Mouse (Mus musculus) frontal cortex, postnatal 10 days (tissue): Measurements from ENCODE around the gene Snx13.

Experiments
- DNase-seq, 2 experiments: peaks; one replicate each; pipeline ENCODE4 v3.0.0; 2022; ENCODE audit warnings: low spot score in 2 of 2, mixed read lengths in 1 of 2

The Snx13 gene

DNA sequence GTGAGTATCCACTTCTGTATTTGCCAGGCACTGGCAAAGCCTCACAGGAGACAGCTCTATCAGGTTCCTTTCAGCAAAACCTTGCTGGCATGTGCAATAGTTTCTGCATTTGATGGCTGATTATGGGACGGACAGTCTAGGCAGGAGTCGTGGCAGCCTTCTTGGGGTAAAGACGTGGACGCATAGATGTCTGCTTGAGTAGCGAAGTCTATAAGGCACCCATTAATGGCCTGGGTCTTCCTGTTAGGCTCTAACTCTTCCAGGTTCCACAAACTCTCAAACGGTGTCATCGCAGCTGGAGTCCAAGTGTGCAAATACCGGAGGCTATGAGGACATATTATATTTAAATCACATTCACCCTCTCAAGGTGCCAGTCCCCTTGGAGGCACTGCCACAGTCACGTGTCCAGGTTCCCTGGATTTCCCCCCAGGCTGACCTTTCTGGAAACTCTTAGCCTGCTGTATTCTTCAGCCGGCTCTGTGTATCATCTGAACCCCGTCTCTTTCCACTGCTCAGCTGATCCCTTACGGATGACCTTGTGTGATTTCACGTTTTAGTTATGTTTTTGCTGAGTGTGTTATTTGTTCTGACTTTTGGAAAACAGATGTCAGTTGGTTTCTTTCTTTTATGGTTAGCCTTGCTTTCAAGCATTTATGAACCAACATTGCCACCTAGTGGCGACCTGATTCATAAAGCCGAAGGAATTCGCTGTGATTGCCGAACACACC is 144.9 kb downstream of the Snx13 start:
- peak; percentile 32 to 73 for DNase-seq

DNA sequence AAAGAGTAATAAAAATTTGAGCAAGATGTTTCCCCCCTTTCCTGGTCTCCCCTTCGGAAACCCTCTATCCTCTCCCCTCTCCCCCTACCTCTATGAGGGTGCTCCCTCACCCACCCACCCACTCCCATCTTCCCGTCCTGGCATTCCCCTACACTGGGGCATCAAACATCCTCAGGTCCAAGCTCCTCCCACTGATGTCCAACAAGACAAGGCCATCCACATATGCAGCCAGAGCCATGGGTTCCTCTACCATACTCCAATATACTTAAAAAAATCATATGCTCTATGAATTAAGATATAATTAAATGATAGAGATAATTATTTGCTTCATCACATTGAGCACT is 145.4 kb downstream of the Snx13 start:
- DNase-seq, result no peak
